Mouse (Mus musculus): ENCODE measurements around the gene Hacd2.
A peak's percentile ranks its signal among the peaks of the same experiment; 100 is the strongest.

Hacd2 gene

GRCm38 (mm10) chr16:35113496-35113895, 91.3 kb downstream of the Hacd2 start:
- no peak for DNase-seq (ENCODE audit: low read depth, low spot score)

GRCm38 (mm10) chr16:35116328-35116956, 94.2 kb downstream of the Hacd2 start:
- DNase-seq (ENCODE audit: low read depth, low spot score), result no peak

GRCm38 (mm10) chr16:35117436-35117835, 95.2 kb downstream of the Hacd2 start:
- no peak for DNase-seq (ENCODE audit: low read depth, low spot score)

- DNase-seq (ENCODE audit: low read depth, low spot score), result no peak
Observed at GRCm38 (mm10) chr16:35120603-35121002, 98.4 kb downstream of the Hacd2 start.

GRCm38 (mm10) chr16:35127270-35127669, 105.0 kb downstream of the Hacd2 start:
- DNase-seq (ENCODE audit: low read depth, low spot score), result no peak

- no peak for DNase-seq (ENCODE audit: low read depth, low spot score)
Observed at GRCm38 (mm10) chr16:35130172-35130571, 107.9 kb downstream of the Hacd2 start.

- no peak for DNase-seq (ENCODE audit: low read depth, low spot score)
Observed at GRCm38 (mm10) chr16:35139416-35139815, 117.2 kb downstream of the Hacd2 start.

GRCm38 (mm10) chr16:35139873-35140619, 117.8 kb downstream of the Hacd2 start:
- peak; percentile 20 for DNase-seq (ENCODE audit: low read depth, low spot score)

GRCm38 (mm10) chr16:35140620-35140975, 118.4 kb downstream of the Hacd2 start:
- no peak for DNase-seq (ENCODE audit: low read depth, low spot score)

- no peak for DNase-seq (ENCODE audit: low read depth, low spot score)
Observed at GRCm38 (mm10) chr16:35141839-35142238, 119.6 kb downstream of the Hacd2 start.

GRCm38 (mm10) chr16:35146153-35146552, 123.9 kb downstream of the Hacd2 start:
- no peak for DNase-seq (ENCODE audit: low read depth, low spot score)

- DNase-seq (ENCODE audit: low read depth, low spot score), result peak; percentile 10
Observed at GRCm38 (mm10) chr16:35153146-35153755, 131.0 kb downstream of the Hacd2 start.

GRCm38 (mm10) chr16:35154245-35154640, 132.0 kb downstream of the Hacd2 start:
- peak; percentile 55 for DNase-seq (ENCODE audit: low read depth, low spot score)

GRCm38 (mm10) chr16:35154641-35155390, 132.6 kb downstream of the Hacd2 start, which contains the start of gene Adcy5:
Gene Adcy5 (plus strand): TSS chr16:35154877.
- peak; percentile 38 for DNase-seq (ENCODE audit: low read depth, low spot score)

- peak; percentile 43 for DNase-seq (ENCODE audit: low read depth, low spot score)
Observed at GRCm38 (mm10) chr16:35155391-35156305, 133.4 kb downstream of the Hacd2 start.

GRCm38 (mm10) chr16:35156306-35156695, 134.1 kb downstream of the Hacd2 start:
- peak; percentile 67 for DNase-seq (ENCODE audit: low read depth, low spot score)

- DNase-seq (ENCODE audit: low read depth, low spot score), result no peak
Observed at GRCm38 (mm10) chr16:35156832-35157231, 134.6 kb downstream of the Hacd2 start.
